Mouse (Mus musculus) E14TG2a.4 (cell line): Measurements from ENCODE around the gene Rer1.

Experiments
- CTCF ChIP-seq: conservative IDR thresholded peaks from 2 replicates; pipeline ENCODE4 v1.5.1; 2014; ENCODE audit warnings: low read length
- NANOG ChIP-seq: IDR thresholded peaks from 2 replicates; pipeline ENCODE4 v1.6.1; 2014; ENCODE audit warnings: borderline replicate concordance, low read length, mixed read lengths
- POU5F1 ChIP-seq: IDR thresholded peaks from 2 replicates; pipeline ENCODE4 v1.6.1; 2014; ENCODE audit warnings: low read length, borderline replicate concordance

GRCm38 (mm10) chr4:155118278-155118677 is 32.1 kb upstream of the Rer1 start:
- no peak for TF ChIP-seq NANOG
- no peak for TF ChIP-seq CTCF
- no peak for TF ChIP-seq POU5F1
